Mouse (Mus musculus): ENCODE results near the gene Rpl22. TPM values are rescaled to one million over a fixed set of nuclear protein-coding genes. Genes with fewer than 3 reads are reported as not detected.

Gene Rpl22
- total and polyA plus RNA-seq, 3 experiments: 1,792 to 1,885 TPM; not detected in 1

- no peak overlapping the region for H3K27ac ChIP-seq (ENCODE audit: control insufficient read depth, low read depth, low read length)
- no peaks in the 10 kb centered on the region for H3K27me3 ChIP-seq (ENCODE audit: control insufficient read depth in 1 of 2, insufficient read depth in 2 of 2, low read length in 2 of 2)
- DNase-seq (ENCODE audit: low read depth, low spot score): no peak
- no peak overlapping the region for H3K9ac ChIP-seq (ENCODE audit: control insufficient read depth, low read depth, low read length, poor library complexity, severe bottlenecking)
- H3K36me3 ChIP-seq (ENCODE audit: control insufficient read depth in 1 of 2, insufficient read depth in 2 of 2, low read length in 2 of 2): no peaks in the 10 kb centered on the region
- H3K79me2 ChIP-seq (ENCODE audit: control insufficient read depth, insufficient read depth, low read length, poor library complexity): peaks cover 2% of the 10 kb centered on the region
- TF ChIP-seq TAL1 (IDR thresholded peaks at IDR 0.05; ENCODE audit: low read length) (no peak), MAFK (IDR thresholded peaks at IDR 0.05; ENCODE audit: borderline replicate concordance, low read depth, low read length) (no peak), NELFE (IDR thresholded peaks at IDR 0.05; ENCODE audit: low read depth, low read length) (no peak), ZMIZ1 (IDR thresholded peaks at IDR 0.05; ENCODE audit: low read depth, low read length) (no peak), ELF1 (IDR thresholded peaks at IDR 0.05; ENCODE audit: low read depth, low read length) (no peak), TCF12 (IDR thresholded peaks at IDR 0.05; ENCODE audit: low read depth, low read length) (no peak), UBTF (IDR thresholded peaks at IDR 0.05; ENCODE audit: borderline replicate concordance, insufficient read depth, low read depth, low read length) (no peak), CTCF (IDR thresholded peaks at IDR 0.05 in 2 of 3, conservative IDR thresholded peaks at IDR 0.05 in 1 of 3; ENCODE audit: control insufficient read depth in 1 of 3, insufficient read depth in 1 of 3, low read depth in 2 of 3, low read length in 3 of 3, poor library complexity in 1 of 3, severe bottlenecking in 1 of 3) (no peak), SIN3A (IDR thresholded peaks at IDR 0.05; ENCODE audit: low read length) (no peak), MAX (IDR thresholded peaks at IDR 0.05; ENCODE audit: low read length) (no peak), E2F4 (IDR thresholded peaks at IDR 0.05; ENCODE audit: borderline replicate concordance, low read depth, low read length) (no peak), GABPA (IDR thresholded peaks at IDR 0.05; ENCODE audit: low read depth, low read length) (no peak), NRF1 (IDR thresholded peaks at IDR 0.05; ENCODE audit: insufficient read depth, low read depth, low read length, poor library complexity, severe bottlenecking) (no peak), POLR2A (IDR thresholded peaks at IDR 0.05; ENCODE audit: control insufficient read depth in 1 of 2, insufficient read depth in 1 of 2, low read depth in 1 of 2, low read length in 2 of 2, poor library complexity in 1 of 2) (no peak), JUND (IDR thresholded peaks at IDR 0.05; ENCODE audit: low read depth, low read length) (no peak), USF2 (IDR thresholded peaks at IDR 0.05; ENCODE audit: borderline replicate concordance in 1 of 2, insufficient read depth in 1 of 2, low read depth in 1 of 2, low read length in 2 of 2) (no peak)
- H3K4me1 ChIP-seq (ENCODE audit: control insufficient read depth in 1 of 2, insufficient read depth in 2 of 2, low read length in 2 of 2): peaks cover 0 to 6% of the 10 kb centered on the region in 2 experiments; a peak in 1 of 4 replicates
- H3K9me3 ChIP-seq (replicated peaks; ENCODE audit: insufficient read depth, low read length): no peaks in the 10 kb centered on the region
- H3K4me3 ChIP-seq (ENCODE audit: control insufficient read depth in 1 of 2, insufficient read depth in 1 of 2, low read depth in 2 of 2, low read length in 2 of 2): no peak overlapping the region
These were observed 33.3 kb upstream of the Rpl22 start for GRCm38 (mm10) chr4:152292102-152292765.

- no peaks in the 10 kb centered on the region for H3K27me3 ChIP-seq (ENCODE audit: control insufficient read depth in 1 of 2, insufficient read depth in 2 of 2, low read length in 2 of 2)
- no peaks in the 10 kb centered on the region for H3K9me3 ChIP-seq (replicated peaks; ENCODE audit: insufficient read depth, low read length)
- H3K4me1 ChIP-seq (ENCODE audit: control insufficient read depth in 1 of 2, insufficient read depth in 2 of 2, low read length in 2 of 2): peaks cover 4 to 14% of the 10 kb centered on the region in 2 experiments; a peak in 3 of 4 replicates
- H3K79me2 ChIP-seq (ENCODE audit: control insufficient read depth, insufficient read depth, low read length, poor library complexity): peaks cover 20% of the 10 kb centered on the region
- H3K4me3 ChIP-seq (ENCODE audit: control insufficient read depth in 1 of 2, insufficient read depth in 1 of 2, low read depth in 2 of 2, low read length in 2 of 2): no peak overlapping the region
- peak; percentile 38 for DNase-seq (ENCODE audit: low read depth, low spot score)
- no peak overlapping the region for H3K27ac ChIP-seq (ENCODE audit: control insufficient read depth, low read depth, low read length)
- no peak overlapping the region for H3K9ac ChIP-seq (ENCODE audit: control insufficient read depth, low read depth, low read length, poor library complexity, severe bottlenecking)
- TF ChIP-seq SMC3 (IDR thresholded peaks at IDR 0.05; ENCODE audit: low read depth, low read length): peak; percentile 24; the same call in 1 of the 2 replicates
- TF ChIP-seq E2F4 (IDR thresholded peaks at IDR 0.05; ENCODE audit: borderline replicate concordance, low read depth, low read length): no peak
- TF ChIP-seq CTCF (IDR thresholded peaks at IDR 0.05 in 2 of 3, conservative IDR thresholded peaks at IDR 0.05 in 1 of 3; ENCODE audit: control insufficient read depth in 1 of 3, insufficient read depth in 1 of 3, low read depth in 2 of 3, low read length in 3 of 3, poor library complexity in 1 of 3, severe bottlenecking in 1 of 3): peak; percentile 28 to 44 (median 40); a peak in 4 of 6 replicates
- peaks cover 0 to 8% of the 10 kb centered on the region in 2 experiments; a peak in 1 of 4 replicates for H3K36me3 ChIP-seq (ENCODE audit: control insufficient read depth in 1 of 2, insufficient read depth in 2 of 2, low read length in 2 of 2)
These were observed 31.2 kb upstream of the Rpl22 start for GRCm38 (mm10) chr4:152294188-152294929.

Data from MEL (cell line).